Mouse (Mus musculus): ENCODE results near the gene 2700049A03Rik. TPM values are rescaled to one million over a fixed set of nuclear protein-coding genes. Genes with fewer than 3 reads are reported as not detected.

The 2700049A03Rik gene
- polyA plus RNA-seq, 1 experiment from 2014 or later, result 18.7 TPM

DNA sequence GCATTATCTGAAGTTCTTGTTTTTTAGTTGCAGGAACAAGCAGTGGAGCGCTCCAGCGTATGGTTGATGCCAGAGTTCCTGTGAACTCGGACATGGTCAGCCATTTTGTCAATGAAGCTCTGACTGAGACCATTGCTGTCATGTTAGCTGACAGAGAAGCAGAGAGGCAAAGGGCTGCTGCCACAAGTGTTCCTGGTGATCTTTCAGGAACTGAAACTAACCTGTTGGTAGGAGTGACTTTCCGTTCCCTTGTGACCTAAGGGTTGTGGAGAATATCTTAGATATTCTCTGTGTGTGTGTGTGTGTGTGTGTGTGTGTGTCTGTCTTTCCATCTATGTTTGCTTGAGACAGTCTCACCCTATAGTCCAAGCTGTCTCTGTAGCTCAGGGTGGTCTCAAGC is 47.7 kb downstream of the 2700049A03Rik start:
- H3K27ac ChIP-seq, result no peak overlapping the region
- no peaks in the 10 kb centered on the region for H3K4me1 ChIP-seq
- peaks cover 54% of the 10 kb centered on the region for H3K36me3 ChIP-seq
- H3K27me3 ChIP-seq, result no peaks in the 10 kb centered on the region
- no peaks in the 10 kb centered on the region for H3K9me3 ChIP-seq
- H3K9ac ChIP-seq, result no peak overlapping the region
- 95% methylated on average over 4 of the region's 4 CpGs for WGBS
- H3K4me2 ChIP-seq (replicated peaks), result no peak overlapping the region
- no peak overlapping the region for H3K4me3 ChIP-seq
- ATAC-seq (ENCODE audit: insufficient number of reproducible peaks, insufficient read depth, low FRiP score, low TSS enrichment), result no peak

DNA sequence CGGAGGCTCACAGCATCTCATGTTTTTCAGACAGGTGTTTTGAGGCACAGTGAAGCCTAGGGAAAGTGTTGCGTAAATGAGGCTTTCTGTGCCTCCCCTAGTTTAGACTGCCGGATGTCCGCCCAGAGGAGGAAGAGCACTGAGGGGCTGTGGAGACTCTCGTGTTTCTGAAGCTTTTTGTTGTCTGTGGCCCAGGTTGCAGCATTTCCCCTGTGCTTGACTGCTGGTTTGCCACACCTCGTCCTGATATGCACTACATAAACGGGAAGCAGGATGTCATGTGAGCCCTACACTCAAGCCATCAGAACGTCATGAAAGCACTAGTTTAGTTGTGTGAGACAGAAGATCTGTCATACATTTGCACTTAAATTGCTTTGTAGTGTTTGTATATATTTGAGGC is 56.1 kb downstream of the 2700049A03Rik start:
- no peaks in the 10 kb centered on the region for H3K27me3 ChIP-seq
- 78% methylated on average over 8 of the region's 8 CpGs for WGBS
- no peak for ATAC-seq (ENCODE audit: insufficient number of reproducible peaks, insufficient read depth, low FRiP score, low TSS enrichment)
- H3K27ac ChIP-seq, result no peak overlapping the region
- H3K36me3 ChIP-seq, result peaks cover 55% of the 10 kb centered on the region
- no peak overlapping the region for H3K4me2 ChIP-seq (replicated peaks)
- H3K9ac ChIP-seq, result no peak overlapping the region
- no peaks in the 10 kb centered on the region for H3K9me3 ChIP-seq
- H3K4me1 ChIP-seq, result no peaks in the 10 kb centered on the region
- no peak overlapping the region for H3K4me3 ChIP-seq

DNA sequence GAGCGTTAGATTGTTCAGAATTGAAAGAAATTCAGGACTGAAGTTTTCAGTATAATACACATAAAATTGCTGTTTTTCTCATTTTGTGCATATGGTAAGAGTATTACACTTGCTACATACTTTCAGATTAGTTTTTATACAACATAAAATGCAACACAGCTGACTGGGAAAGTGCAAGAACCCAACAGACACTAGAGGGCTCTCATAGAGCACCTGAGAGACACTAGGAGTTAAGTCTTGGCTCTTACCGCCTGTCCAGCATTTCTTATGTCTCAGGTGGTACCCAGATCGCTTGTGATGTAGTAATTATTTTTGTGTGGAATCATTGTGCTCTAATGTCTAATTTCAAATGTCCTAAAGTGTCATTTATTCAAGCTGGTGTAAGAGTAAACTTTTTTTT is 61.0 kb downstream of the 2700049A03Rik start:
- H3K9ac ChIP-seq, result no peak overlapping the region
- no peak overlapping the region for H3K4me2 ChIP-seq (replicated peaks)
- peaks cover 28% of the 10 kb centered on the region for H3K36me3 ChIP-seq
- H3K4me1 ChIP-seq, result peaks cover 8% of the 10 kb centered on the region
- ATAC-seq (ENCODE audit: insufficient number of reproducible peaks, insufficient read depth, low FRiP score, low TSS enrichment), result no peak
- H3K27ac ChIP-seq, result no peak overlapping the region
- no peaks in the 10 kb centered on the region for H3K9me3 ChIP-seq
- H3K4me3 ChIP-seq, result no peak overlapping the region
- 50% methylated on average over 3 of the region's 3 CpGs for WGBS
- no peaks in the 10 kb centered on the region for H3K27me3 ChIP-seq

DNA sequence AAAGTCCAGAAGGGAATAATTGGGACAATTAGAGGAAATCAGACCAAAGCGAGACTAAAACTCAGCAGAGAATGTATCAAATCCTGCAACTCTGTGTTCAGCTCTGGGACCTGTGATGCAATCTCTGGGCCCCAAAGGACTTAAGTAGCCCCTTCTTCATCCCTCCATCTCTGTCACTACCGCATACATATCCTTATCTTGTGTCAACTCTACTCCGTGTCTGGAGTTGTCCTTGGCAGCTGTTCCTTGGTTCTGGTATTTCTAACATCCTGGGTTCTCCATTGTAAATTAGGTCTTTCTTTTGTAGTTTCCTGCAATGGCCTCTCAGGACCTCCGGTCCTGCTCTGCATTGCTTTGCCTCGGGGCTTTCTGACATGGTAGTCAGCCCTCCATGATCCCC is 65.1 kb downstream of the 2700049A03Rik start:
- 73% methylated on average over 5 of the region's 5 CpGs for WGBS
- ATAC-seq (ENCODE audit: insufficient number of reproducible peaks, insufficient read depth, low FRiP score, low TSS enrichment), result no peak
- H3K9me3 ChIP-seq, result no peaks in the 10 kb centered on the region
- H3K4me3 ChIP-seq, result no peak overlapping the region
- H3K27ac ChIP-seq, result 0 out of 2 replicates have a peak overlapping the region, but pooled peaks have one; percentile 19
- peaks cover 8% of the 10 kb centered on the region for H3K4me1 ChIP-seq
- no peak overlapping the region for H3K4me2 ChIP-seq (replicated peaks)
- no peaks in the 10 kb centered on the region for H3K27me3 ChIP-seq
- H3K9ac ChIP-seq, result no peak overlapping the region
- peaks cover 12% of the 10 kb centered on the region for H3K36me3 ChIP-seq

DNA sequence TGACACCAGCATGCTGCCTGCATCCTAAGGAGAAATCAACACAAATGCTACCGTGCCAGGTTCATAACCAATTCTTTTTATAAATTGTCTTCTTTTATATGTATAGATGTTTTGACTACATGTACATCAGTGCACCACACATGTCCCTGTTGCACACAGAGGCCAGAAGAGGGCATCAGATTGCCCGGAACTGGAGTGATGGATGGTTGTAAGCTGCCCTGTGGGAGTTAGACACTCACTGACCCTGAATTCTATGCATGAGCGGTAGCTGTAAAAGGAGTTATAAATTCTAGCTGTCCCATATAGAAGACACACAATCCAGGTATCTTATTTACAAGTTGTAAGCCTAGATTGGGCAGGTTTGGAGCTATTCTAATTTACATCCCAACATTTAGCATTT is 67.7 kb downstream of the 2700049A03Rik start:
- WGBS, result 85% methylated on average over 3 of the region's 3 CpGs
- ATAC-seq (ENCODE audit: insufficient number of reproducible peaks, insufficient read depth, low FRiP score, low TSS enrichment), result no peak

DNA sequence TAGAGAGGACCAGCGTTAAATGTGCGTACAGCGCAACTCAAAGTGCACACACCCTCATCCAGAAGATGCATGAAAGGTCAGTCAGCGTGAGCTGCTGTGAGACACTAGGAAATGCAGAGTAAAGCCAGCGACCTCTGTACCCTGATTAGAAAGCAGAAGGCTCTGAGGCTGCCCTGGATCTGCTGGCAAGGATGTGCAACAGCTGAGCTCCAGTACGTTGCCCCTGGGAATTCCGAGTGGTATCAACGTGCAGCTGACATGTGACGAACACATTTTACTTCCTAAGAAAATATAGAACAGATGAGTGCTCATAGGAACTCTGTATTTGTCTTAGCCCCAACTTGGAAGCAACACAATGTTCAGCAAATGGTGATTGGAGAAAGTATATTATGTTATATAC is 80.5 kb downstream of the 2700049A03Rik start:
- Histone ChIP-seq H3K4me1 (no peaks in the 10 kb centered on the region), H3K9me3 (no peaks in the 10 kb centered on the region), H3K4me3 (no peak overlapping the region), H3K9ac (no peak overlapping the region), H3K4me2 (replicated peaks) (no peak overlapping the region), H3K27ac (no peak overlapping the region), H3K27me3 (no peaks in the 10 kb centered on the region), H3K36me3 (peaks cover 44% of the 10 kb centered on the region)
- no peak for ATAC-seq (ENCODE audit: insufficient number of reproducible peaks, insufficient read depth, low FRiP score, low TSS enrichment)
- WGBS, result 62% methylated on average over 9 of the region's 9 CpGs

More for the DNA sequence above, 67.7 kb downstream of the 2700049A03Rik start:
- H3K9ac ChIP-seq, result no peak overlapping the region
- H3K9me3 ChIP-seq, result no peaks in the 10 kb centered on the region
- H3K27ac ChIP-seq, result no peak overlapping the region
- H3K4me3 ChIP-seq, result no peak overlapping the region
- peaks cover 8% of the 10 kb centered on the region for H3K4me1 ChIP-seq
- H3K36me3 ChIP-seq, result peaks cover 10% of the 10 kb centered on the region
- no peaks in the 10 kb centered on the region for H3K27me3 ChIP-seq
- no peak overlapping the region for H3K4me2 ChIP-seq (replicated peaks)

DNA sequence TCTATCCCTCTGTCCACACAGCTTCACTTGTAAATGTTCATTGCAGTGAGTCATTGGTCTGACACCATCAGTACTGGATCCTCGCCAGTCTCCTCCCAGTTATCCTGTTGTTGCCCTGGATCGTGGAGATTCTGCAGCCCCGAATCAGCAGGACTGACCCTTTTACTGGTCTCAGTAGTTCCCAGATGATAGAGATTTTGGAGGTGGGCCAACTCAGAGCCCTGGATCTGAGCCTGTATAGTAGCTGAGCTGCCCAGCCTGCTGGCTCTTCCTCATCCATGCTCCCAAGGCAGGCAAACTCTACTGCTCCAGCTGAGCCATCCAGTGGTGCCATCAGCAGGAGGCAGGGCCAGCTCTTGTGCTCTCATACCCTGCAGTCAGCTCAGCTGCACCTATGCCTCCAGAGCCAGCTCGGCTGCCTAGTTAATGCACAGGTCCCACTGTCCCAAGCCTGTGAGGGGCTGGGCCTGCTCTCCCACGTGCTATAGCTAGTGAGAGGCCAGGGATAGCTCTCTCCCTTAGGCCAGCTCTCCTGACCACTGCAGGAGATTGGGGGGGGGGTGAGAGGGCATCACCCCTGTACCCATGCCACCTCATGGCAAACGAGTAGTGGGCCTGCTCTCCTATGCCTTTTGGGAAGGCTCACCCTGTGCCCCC is 81.3 kb downstream of the 2700049A03Rik start:
- Histone ChIP-seq H3K4me1 (no peaks in the 10 kb centered on the region), H3K36me3 (peaks cover 45% of the 10 kb centered on the region), H3K4me2 (replicated peaks) (no peak overlapping the region), H3K9ac (no peak overlapping the region), H3K27ac (no peak overlapping the region), H3K4me3 (no peak overlapping the region), H3K9me3 (no peaks in the 10 kb centered on the region), H3K27me3 (no peaks in the 10 kb centered on the region)
- 78% methylated on average over 6 of the region's 6 CpGs for WGBS
- ATAC-seq (ENCODE audit: insufficient number of reproducible peaks, insufficient read depth, low FRiP score, low TSS enrichment), result peak; percentile 35; the same call in 1 of the 2 replicates

DNA sequence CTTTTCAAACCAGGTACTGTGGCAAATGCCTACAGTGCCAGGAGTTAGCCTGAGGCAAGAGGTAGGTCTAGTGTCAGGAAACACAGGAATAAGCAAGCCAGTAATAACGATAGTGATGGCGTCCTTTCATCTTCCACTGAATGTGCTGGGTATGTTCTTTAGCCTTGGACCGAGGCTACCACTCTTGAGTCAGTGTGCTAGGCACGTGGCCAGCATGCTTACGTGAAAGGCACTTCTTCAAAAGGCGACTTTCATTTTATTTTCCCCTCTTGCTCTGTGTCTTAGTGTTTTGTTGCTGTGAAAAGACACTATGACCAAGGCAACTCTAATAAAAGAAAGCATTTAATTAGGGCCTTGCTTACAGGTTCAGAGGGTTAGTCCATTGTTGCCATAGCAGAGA is 86.1 kb downstream of the 2700049A03Rik start:
- peaks cover 2% of the 10 kb centered on the region; the same call in 1 of the 2 replicates for H3K4me1 ChIP-seq
- no peaks in the 10 kb centered on the region for H3K27me3 ChIP-seq
- no peak for ATAC-seq (ENCODE audit: insufficient number of reproducible peaks, insufficient read depth, low FRiP score, low TSS enrichment)
- peaks cover 32% of the 10 kb centered on the region for H3K36me3 ChIP-seq
- no peak overlapping the region for H3K27ac ChIP-seq
- H3K9ac ChIP-seq, result no peak overlapping the region
- H3K4me2 ChIP-seq (replicated peaks), result no peak overlapping the region
- 97% methylated on average over 6 of the region's 6 CpGs for WGBS
- H3K4me3 ChIP-seq, result no peak overlapping the region
- H3K9me3 ChIP-seq, result no peaks in the 10 kb centered on the region

DNA sequence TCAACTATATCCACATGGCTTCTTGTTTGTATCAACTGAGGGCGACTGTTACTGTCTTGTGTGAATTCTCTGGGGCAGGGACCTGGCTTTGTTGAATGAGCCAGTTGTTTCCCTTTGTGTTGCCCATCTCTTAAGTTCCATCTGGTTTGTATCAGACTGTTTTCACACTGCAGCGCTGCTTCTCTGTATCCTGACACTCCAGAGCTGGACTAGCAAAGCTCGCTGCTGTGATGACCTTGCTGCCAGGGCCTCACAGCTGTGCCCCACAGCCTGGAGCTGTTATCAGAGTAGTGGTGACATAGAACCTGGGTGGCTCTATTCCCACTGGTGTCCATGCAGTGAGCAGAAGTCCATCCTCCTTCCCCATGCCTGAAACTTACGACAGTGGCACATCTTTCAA is 91.1 kb downstream of the 2700049A03Rik start:
- no peak overlapping the region for H3K4me2 ChIP-seq (replicated peaks)
- peak overlapping the region; percentile 69 for H3K27ac ChIP-seq
- ATAC-seq (ENCODE audit: insufficient number of reproducible peaks, insufficient read depth, low FRiP score, low TSS enrichment), result peak; percentile 67; the same call in 1 of the 2 replicates
- H3K36me3 ChIP-seq, result peaks cover 5% of the 10 kb centered on the region; the same call in 1 of the 2 replicates
- no peaks in the 10 kb centered on the region for H3K27me3 ChIP-seq
- no peak overlapping the region for H3K9ac ChIP-seq
- H3K4me1 ChIP-seq, result peaks cover 8% of the 10 kb centered on the region; the same call in 1 of the 2 replicates
- no peak overlapping the region for H3K4me3 ChIP-seq
- WGBS, result 22% methylated on average over 4 of the region's 4 CpGs
- H3K9me3 ChIP-seq, result no peaks in the 10 kb centered on the region

DNA sequence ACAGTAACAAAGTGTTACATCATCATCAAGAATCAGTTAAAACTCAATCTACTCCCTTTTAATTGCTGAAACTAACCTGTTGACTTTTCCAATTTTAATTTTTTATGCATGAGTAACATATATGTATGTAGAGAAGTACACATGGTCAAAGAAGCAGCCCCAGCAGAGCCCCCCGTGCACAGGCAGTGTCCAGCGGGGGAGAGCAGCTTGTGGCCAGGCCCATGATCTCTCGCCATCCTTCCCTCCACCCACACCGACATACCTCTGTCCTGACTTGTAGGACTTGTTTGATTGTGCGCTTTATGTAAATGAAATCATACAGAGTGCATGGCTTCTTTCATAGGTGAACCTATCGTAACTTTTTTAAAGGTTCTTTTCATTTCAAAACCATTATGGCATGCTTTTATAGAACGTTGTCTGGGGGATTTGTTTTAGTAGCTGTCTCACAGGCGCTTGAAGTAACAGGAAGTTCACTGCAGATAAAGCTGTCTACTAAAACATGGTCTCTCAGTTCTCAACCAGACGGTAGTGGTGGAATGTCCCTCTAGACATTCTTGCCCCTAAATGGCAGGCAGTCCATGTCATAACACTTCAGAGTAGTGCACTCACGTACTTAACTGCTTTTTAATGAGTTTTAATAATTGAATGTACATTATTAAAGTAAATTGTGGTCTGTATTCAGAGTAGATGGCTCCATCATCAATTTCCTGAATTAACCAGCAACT is 92.4 kb downstream of the 2700049A03Rik start:
- H3K27ac ChIP-seq, result no peak overlapping the region
- H3K4me3 ChIP-seq, result no peak overlapping the region
- H3K27me3 ChIP-seq, result no peaks in the 10 kb centered on the region
- H3K9me3 ChIP-seq, result no peaks in the 10 kb centered on the region
- H3K4me2 ChIP-seq (replicated peaks), result no peak overlapping the region
- WGBS, result 61% methylated on average over 10 of the region's 10 CpGs
- H3K4me1 ChIP-seq, result peaks cover 8% of the 10 kb centered on the region; the same call in 1 of the 2 replicates
- peaks cover 3% of the 10 kb centered on the region; the same call in 1 of the 2 replicates for H3K36me3 ChIP-seq
- ATAC-seq (ENCODE audit: insufficient number of reproducible peaks, insufficient read depth, low FRiP score, low TSS enrichment), result no peak
- no peak overlapping the region for H3K9ac ChIP-seq

DNA sequence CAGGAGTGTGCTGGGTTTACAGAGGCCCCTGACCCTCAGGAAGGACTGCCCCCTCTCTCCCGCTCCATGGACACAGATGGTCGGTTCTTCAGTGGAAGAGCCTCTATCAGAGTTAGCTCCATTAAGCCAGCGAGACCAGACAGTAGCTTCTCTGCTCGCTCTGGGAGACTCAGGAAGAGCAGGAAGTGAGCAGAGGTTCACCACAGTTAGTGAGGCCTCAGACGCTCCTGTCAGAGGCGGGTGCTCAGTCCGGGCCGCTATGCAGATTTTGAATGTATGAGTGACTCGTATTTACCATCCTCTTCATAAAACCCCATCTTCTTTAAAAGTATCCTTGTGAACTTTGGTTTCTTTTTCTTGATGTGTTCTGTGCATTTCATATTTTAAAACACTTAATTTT is 94.9 kb downstream of the 2700049A03Rik start:
- H3K27me3 ChIP-seq, result no peaks in the 10 kb centered on the region
- no peaks in the 10 kb centered on the region for H3K9me3 ChIP-seq
- no peak overlapping the region for H3K4me2 ChIP-seq (replicated peaks)
- 85% methylated on average over 9 of the region's 9 CpGs for WGBS
- H3K9ac ChIP-seq, result no peak overlapping the region
- no peak overlapping the region for H3K27ac ChIP-seq
- peaks cover 10% of the 10 kb centered on the region; the same call in 1 of the 2 replicates for H3K4me1 ChIP-seq
- no peak for ATAC-seq (ENCODE audit: insufficient number of reproducible peaks, insufficient read depth, low FRiP score, low TSS enrichment)
- no peaks in the 10 kb centered on the region for H3K36me3 ChIP-seq
- H3K4me3 ChIP-seq, result no peak overlapping the region

DNA sequence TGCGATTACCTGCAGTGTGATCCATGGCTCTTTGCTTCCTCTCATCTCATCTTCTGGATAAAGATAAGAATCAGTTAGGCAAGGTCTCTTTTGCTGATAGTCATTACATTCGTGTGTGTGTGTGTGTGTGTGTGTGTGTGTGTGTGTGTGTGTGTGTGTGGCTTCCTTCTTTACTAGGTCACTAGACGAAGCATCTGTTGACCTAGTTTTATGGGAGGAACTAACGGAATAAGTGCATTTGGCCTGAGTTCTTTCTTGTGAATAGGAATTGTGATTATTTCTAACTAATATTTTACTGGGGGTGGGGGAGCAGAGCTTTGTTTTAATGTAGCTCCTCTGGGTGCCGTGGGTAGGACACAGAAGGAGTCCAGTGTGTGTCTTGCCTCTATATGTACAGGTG is 96.8 kb downstream of the 2700049A03Rik start:
- Histone ChIP-seq H3K36me3 (no peaks in the 10 kb centered on the region), H3K9me3 (no peaks in the 10 kb centered on the region), H3K27ac (0 out of 2 replicates have a peak overlapping the region, but pooled peaks have one; percentile 11), H3K4me2 (replicated peaks) (no peak overlapping the region), H3K9ac (no peak overlapping the region), H3K4me3 (no peak overlapping the region), H3K27me3 (no peaks in the 10 kb centered on the region), H3K4me1 (peaks cover 2% of the 10 kb centered on the region; the same call in 1 of the 2 replicates)
- 86% methylated on average over 5 of the region's 5 CpGs for WGBS
- no peak for ATAC-seq (ENCODE audit: insufficient number of reproducible peaks, insufficient read depth, low FRiP score, low TSS enrichment)
